Mouse (Mus musculus): Measurements from ENCODE around the gene Sord. TPM values are rescaled to one million over a fixed set of nuclear protein-coding genes. Genes with fewer than 3 reads are reported as not detected.

Sord gene
- polyA plus RNA-seq, 1 experiment from 2014 or later, result 30.0 TPM

DNA sequence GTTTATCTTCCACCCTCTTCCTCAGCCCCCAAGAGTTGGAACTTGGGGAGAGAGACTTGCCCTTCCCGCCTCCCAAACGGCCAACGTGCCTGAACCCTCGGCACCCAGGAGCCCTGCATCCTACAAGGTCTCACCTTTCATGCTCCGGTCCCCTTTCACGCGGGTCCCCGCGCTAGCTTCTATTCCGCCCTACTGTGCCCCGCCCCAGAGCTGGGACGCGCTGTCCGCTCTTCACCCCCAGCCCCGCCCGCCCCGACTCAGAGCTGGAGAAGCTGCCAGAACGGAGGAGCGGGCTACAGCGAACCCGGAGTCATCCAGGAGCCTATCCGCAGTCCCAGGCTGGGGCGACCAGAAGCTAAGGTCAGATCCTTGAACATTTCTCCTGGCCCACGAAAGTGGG lies 79.0 kb downstream of the Sord start, which contains the start of gene Duoxa1:
Gene Duoxa1 (minus strand): TSS at position 195 of the 400 bp plus-strand sequence.
- H3K4me1 ChIP-seq (ENCODE audit: control insufficient read depth, insufficient read depth, low read length), result 0 out of 2 replicates have a peak, but pooled peaks cover 6% of the 10 kb centered on the region
- WGBS, result 1% methylated on average over 24 of the region's 24 CpGs
- no peak within 1 kb of the TSS for H3K9ac ChIP-seq (replicated peaks; ENCODE audit: low read depth, low read length)
- H3K4me3 ChIP-seq (ENCODE audit: low read depth, low read length), result peak within 1 kb of the TSS; percentile 19
- ATAC-seq (ENCODE audit: insufficient number of reproducible peaks, insufficient read depth, low FRiP score, low read depth), result 0 out of 2 replicates have a peak, but pooled peaks have one; percentile 56
- H3K27ac ChIP-seq (ENCODE audit: low read length), result no peak within 1 kb of the TSS
- H3K4me2 ChIP-seq (replicated peaks; ENCODE audit: low read depth, low read length), result peak within 1 kb of the TSS; percentile 43
- no peaks in the 10 kb centered on the region for H3K36me3 ChIP-seq (ENCODE audit: control insufficient read depth, insufficient read depth, low read length)
- H3K9me3 ChIP-seq (ENCODE audit: control insufficient read depth, low read depth, low read length), result no peaks in the 10 kb centered on the region
- H3K27me3 ChIP-seq (ENCODE audit: control insufficient read depth, insufficient read depth, low read length), result peaks cover 22% of the 10 kb centered on the region

Other genes starting within 250 kb of the Sord start
- gene Eif3j1, start 206.2 kb upstream of the Sord start, polyA plus RNA-seq (2014; fragmentation: Nextera tagmentation; extraction: Ambion mirVana), result 11.5 and 12.8 TPM in 2 replicates
- gene Spg11, start 116.4 kb upstream of the Sord start, polyA plus RNA-seq (2014; fragmentation: Nextera tagmentation; extraction: Ambion mirVana), result 14.6 and 15.5 TPM in 2 replicates
- gene B2m, start 87.1 kb upstream of the Sord start, polyA plus RNA-seq (2014; fragmentation: Nextera tagmentation; extraction: Ambion mirVana), result 358 and 383 TPM in 2 replicates
- gene Trim69, start 74.0 kb upstream of the Sord start, polyA plus RNA-seq (2014; fragmentation: Nextera tagmentation; extraction: Ambion mirVana), result 0.14 and 0.23 TPM in 2 replicates
- gene Patl2, start 48.6 kb upstream of the Sord start, polyA plus RNA-seq (2014; fragmentation: Nextera tagmentation; extraction: Ambion mirVana), result not detected in 2 replicates
- not detected in 2 replicates for gene Terb2, start 48.5 kb upstream of the Sord start, polyA plus RNA-seq (2014; fragmentation: Nextera tagmentation; extraction: Ambion mirVana)
- gene Duox2, start 63.7 kb downstream of the Sord start, polyA plus RNA-seq (2014; fragmentation: Nextera tagmentation; extraction: Ambion mirVana), result 0.06 and 0.27 TPM in 2 replicates
- 0.17 TPM in 1 of 2 replicates, not detected in the other for gene Duoxa2, start 64.2 kb downstream of the Sord start, polyA plus RNA-seq (2014; fragmentation: Nextera tagmentation; extraction: Ambion mirVana)
- gene Duoxa1, start 79.0 kb downstream of the Sord start, polyA plus RNA-seq (2014; fragmentation: Nextera tagmentation; extraction: Ambion mirVana), result 3.0 and 3.8 TPM in 2 replicates
- gene Duox1, start 80.9 kb downstream of the Sord start, polyA plus RNA-seq (2014; fragmentation: Nextera tagmentation; extraction: Ambion mirVana), result 0.36 and 0.53 TPM in 2 replicates
- gene Shf, start 134.4 kb downstream of the Sord start, polyA plus RNA-seq (2014; fragmentation: Nextera tagmentation; extraction: Ambion mirVana), result 3.8 and 5.2 TPM in 2 replicates
- gene Slc28a2, start 191.7 kb downstream of the Sord start, polyA plus RNA-seq (2014; fragmentation: Nextera tagmentation; extraction: Ambion mirVana), result 6.6 and 6.9 TPM in 2 replicates